Mouse (Mus musculus): Measurements from ENCODE around the gene Fpr3. TPM values are rescaled to one million over a fixed set of nuclear protein-coding genes. Genes with fewer than 3 reads are reported as not detected.

The Fpr3 gene
- polyA plus RNA-seq, 1 experiment = not detected

DNA sequence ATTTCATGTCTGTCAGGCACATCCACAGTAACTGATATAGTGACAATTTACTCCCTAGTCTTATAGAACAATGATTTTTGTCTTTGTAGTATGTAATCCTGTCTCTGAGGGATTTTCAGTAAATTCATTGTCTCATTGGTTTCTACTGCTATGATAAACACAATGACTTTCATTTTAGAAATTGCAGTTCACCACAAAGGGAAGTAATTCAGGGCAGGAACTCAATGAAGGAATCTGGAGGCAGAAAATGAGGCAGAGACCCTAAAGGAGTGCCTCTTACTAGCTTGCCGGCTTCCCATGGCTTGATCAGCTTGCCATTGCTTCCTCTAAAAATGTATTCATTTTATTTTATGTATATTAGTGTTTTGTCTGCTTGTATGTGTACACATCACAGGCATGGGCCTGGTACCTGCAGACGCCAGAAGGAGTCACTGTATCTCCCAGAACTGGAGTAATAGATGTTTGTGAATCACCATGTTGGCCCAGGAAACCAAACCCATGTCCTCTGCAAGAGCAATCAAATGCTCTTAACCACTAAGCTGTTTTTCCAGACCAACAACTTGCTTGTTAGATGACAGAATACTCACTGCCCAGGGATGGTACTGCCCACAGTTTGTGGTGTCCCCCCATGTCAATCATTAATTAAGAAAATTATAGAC lies 16.6 kb upstream of the Fpr3 start:
- H3K79me2 ChIP-seq (ENCODE audit: control insufficient read depth, insufficient read depth) = no peaks in the 10 kb centered on the region
- H3K27me3 ChIP-seq (ENCODE audit: control insufficient read depth, insufficient read depth, insufficient read length) = no peaks in the 10 kb centered on the region
- no peaks in the 10 kb centered on the region for H3K36me3 ChIP-seq (ENCODE audit: control insufficient read depth, insufficient read depth)
- H3K4me3 ChIP-seq (ENCODE audit: insufficient read depth, poor library complexity, severe bottlenecking) = no peak overlapping the region
- H3ac ChIP-seq (ENCODE audit: control insufficient read depth, insufficient read length, low read depth) = no peak overlapping the region
- no peaks in the 10 kb centered on the region for H3K79me3 ChIP-seq (ENCODE audit: low read depth)
- no peak for TF ChIP-seq CTCF (IDR thresholded peaks at IDR 0.05; ENCODE audit: control insufficient read depth, insufficient read depth, insufficient read length)
- TF ChIP-seq MYOD1 (IDR thresholded peaks at IDR 0.05; ENCODE audit: control insufficient read depth, insufficient read length, low read depth) = no peak
- TF ChIP-seq CEBPB (IDR thresholded peaks at IDR 0.05; ENCODE audit: low read depth) = no peak
- TF ChIP-seq FOSL1 (IDR thresholded peaks at IDR 0.05; ENCODE audit: insufficient read depth, low read length, poor library complexity, severe bottlenecking) = no peak
- no peak for TF ChIP-seq USF1 (IDR thresholded peaks at IDR 0.05; ENCODE audit: low read depth)
- TF ChIP-seq MAX (IDR thresholded peaks at IDR 0.05) = no peak
- no peak for TF ChIP-seq MYOG (IDR thresholded peaks at IDR 0.05; ENCODE audit: control insufficient read depth, extremely low read depth, insufficient read length)

DNA sequence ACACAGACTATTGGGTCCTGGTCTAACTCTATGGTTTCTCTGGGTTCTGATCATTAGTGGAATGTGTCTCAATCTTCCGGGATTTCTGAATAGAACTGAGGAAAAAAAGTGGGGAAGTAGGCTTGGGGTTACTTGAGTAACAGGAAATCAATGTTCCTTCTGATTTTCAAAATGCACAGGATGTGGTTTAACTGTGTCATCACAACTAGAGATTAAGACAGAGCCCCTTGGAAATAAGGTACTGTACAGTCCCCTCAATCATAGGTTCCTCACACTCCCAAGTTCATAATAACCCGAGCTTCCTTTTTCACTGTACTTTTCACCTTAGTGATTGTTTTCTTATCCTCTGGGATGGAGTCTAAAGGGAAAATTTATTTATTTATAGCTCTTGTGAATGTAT lies 16.0 kb upstream of the Fpr3 start:
- no peaks in the 10 kb centered on the region for H3K79me3 ChIP-seq (ENCODE audit: low read depth)
- no peak overlapping the region for H3K4me3 ChIP-seq (ENCODE audit: insufficient read depth, poor library complexity, severe bottlenecking)
- TF ChIP-seq FOSL1 (IDR thresholded peaks at IDR 0.05; ENCODE audit: insufficient read depth, low read length, poor library complexity, severe bottlenecking) (no peak), MAX (IDR thresholded peaks at IDR 0.05) (no peak), CEBPB (IDR thresholded peaks at IDR 0.05; ENCODE audit: low read depth) (no peak), CTCF (IDR thresholded peaks at IDR 0.05; ENCODE audit: control insufficient read depth, insufficient read depth, insufficient read length) (no peak), MYOG (IDR thresholded peaks at IDR 0.05; ENCODE audit: control insufficient read depth, extremely low read depth, insufficient read length) (no peak), USF1 (IDR thresholded peaks at IDR 0.05; ENCODE audit: low read depth) (no peak), MYOD1 (IDR thresholded peaks at IDR 0.05; ENCODE audit: control insufficient read depth, insufficient read length, low read depth) (no peak)
- H3K27me3 ChIP-seq (ENCODE audit: control insufficient read depth, insufficient read depth, insufficient read length) = no peaks in the 10 kb centered on the region
- H3K36me3 ChIP-seq (ENCODE audit: control insufficient read depth, insufficient read depth) = no peaks in the 10 kb centered on the region
- H3K79me2 ChIP-seq (ENCODE audit: control insufficient read depth, insufficient read depth) = no peaks in the 10 kb centered on the region
- H3ac ChIP-seq (ENCODE audit: control insufficient read depth, insufficient read length, low read depth) = no peak overlapping the region

DNA sequence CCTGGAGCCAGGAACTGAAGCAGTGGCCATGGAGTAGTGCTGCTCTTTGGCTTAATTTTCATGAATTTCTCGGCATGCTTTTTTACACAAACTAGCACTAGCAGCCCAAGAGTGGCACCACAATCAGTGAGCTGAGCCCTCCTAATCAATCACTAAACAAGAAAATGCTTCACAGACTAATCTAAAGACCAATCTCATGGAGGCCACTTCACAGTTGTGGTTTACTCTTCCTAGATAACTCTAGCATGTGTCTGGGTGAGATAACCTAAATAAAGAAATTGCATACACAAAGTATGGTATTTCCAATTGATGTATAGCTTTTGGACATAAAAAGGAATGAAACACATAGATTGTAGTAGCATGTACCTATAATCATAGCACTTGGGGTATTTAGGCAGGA lies 8.3 kb upstream of the Fpr3 start:
- no peak for TF ChIP-seq MYOG (IDR thresholded peaks at IDR 0.05; ENCODE audit: control insufficient read depth, extremely low read depth, insufficient read length)
- TF ChIP-seq USF1 (IDR thresholded peaks at IDR 0.05; ENCODE audit: low read depth) = no peak
- no peak for TF ChIP-seq CEBPB (IDR thresholded peaks at IDR 0.05; ENCODE audit: low read depth)
- TF ChIP-seq FOSL1 (IDR thresholded peaks at IDR 0.05; ENCODE audit: insufficient read depth, low read length, poor library complexity, severe bottlenecking) = no peak
- no peak for TF ChIP-seq MAX (IDR thresholded peaks at IDR 0.05)
- TF ChIP-seq CTCF (IDR thresholded peaks at IDR 0.05; ENCODE audit: control insufficient read depth, insufficient read depth, insufficient read length) = no peak
- no peak for TF ChIP-seq MYOD1 (IDR thresholded peaks at IDR 0.05; ENCODE audit: control insufficient read depth, insufficient read length, low read depth)
- no peaks in the 10 kb centered on the region for H3K79me3 ChIP-seq (ENCODE audit: low read depth)
- no peak overlapping the region for H3K4me3 ChIP-seq (ENCODE audit: insufficient read depth, poor library complexity, severe bottlenecking)

DNA sequence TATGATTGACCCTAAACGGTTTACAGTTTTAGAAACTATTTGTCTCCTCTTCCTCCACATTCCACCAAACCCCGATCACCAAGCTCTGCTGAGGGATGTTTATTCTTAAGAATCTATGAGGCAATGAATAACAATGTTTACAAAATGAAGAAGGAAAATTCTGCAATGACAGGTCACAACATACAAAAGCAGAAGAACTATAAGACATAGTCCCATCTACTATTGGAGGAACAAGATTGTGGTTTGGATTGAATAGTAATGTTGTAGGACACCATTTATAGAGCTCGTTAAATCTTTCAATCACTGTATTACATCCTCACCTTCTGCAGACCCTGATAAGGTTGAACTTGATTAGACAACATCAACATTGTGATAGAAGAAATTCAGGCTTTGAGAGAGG lies 5.0 kb upstream of the Fpr3 start:
- Histone ChIP-seq H3K27me3 (ENCODE audit: control insufficient read depth, insufficient read depth, insufficient read length) (no peaks in the 10 kb centered on the region), H3K79me2 (ENCODE audit: control insufficient read depth, insufficient read depth) (no peaks in the 10 kb centered on the region), H3ac (ENCODE audit: control insufficient read depth, insufficient read length, low read depth) (no peak overlapping the region), H3K36me3 (ENCODE audit: control insufficient read depth, insufficient read depth) (no peaks in the 10 kb centered on the region), H3K4me3 (ENCODE audit: insufficient read depth, poor library complexity, severe bottlenecking) (no peak overlapping the region), H3K79me3 (ENCODE audit: low read depth) (no peaks in the 10 kb centered on the region)
- no peak for TF ChIP-seq CTCF (IDR thresholded peaks at IDR 0.05; ENCODE audit: control insufficient read depth, insufficient read depth, insufficient read length)
- no peak for TF ChIP-seq FOSL1 (IDR thresholded peaks at IDR 0.05; ENCODE audit: insufficient read depth, low read length, poor library complexity, severe bottlenecking)
- TF ChIP-seq USF1 (IDR thresholded peaks at IDR 0.05; ENCODE audit: low read depth) = no peak
- no peak for TF ChIP-seq MYOG (IDR thresholded peaks at IDR 0.05; ENCODE audit: control insufficient read depth, extremely low read depth, insufficient read length)
- no peak for TF ChIP-seq CEBPB (IDR thresholded peaks at IDR 0.05; ENCODE audit: low read depth)
- TF ChIP-seq MYOD1 (IDR thresholded peaks at IDR 0.05; ENCODE audit: control insufficient read depth, insufficient read length, low read depth) = no peak
- TF ChIP-seq MAX (IDR thresholded peaks at IDR 0.05) = no peak

More for the DNA sequence above, 8.3 kb upstream of the Fpr3 start:
- Histone ChIP-seq H3ac (ENCODE audit: control insufficient read depth, insufficient read length, low read depth) (no peak overlapping the region), H3K36me3 (ENCODE audit: control insufficient read depth, insufficient read depth) (no peaks in the 10 kb centered on the region), H3K79me2 (ENCODE audit: control insufficient read depth, insufficient read depth) (no peaks in the 10 kb centered on the region), H3K27me3 (ENCODE audit: control insufficient read depth, insufficient read depth, insufficient read length) (no peaks in the 10 kb centered on the region)

DNA sequence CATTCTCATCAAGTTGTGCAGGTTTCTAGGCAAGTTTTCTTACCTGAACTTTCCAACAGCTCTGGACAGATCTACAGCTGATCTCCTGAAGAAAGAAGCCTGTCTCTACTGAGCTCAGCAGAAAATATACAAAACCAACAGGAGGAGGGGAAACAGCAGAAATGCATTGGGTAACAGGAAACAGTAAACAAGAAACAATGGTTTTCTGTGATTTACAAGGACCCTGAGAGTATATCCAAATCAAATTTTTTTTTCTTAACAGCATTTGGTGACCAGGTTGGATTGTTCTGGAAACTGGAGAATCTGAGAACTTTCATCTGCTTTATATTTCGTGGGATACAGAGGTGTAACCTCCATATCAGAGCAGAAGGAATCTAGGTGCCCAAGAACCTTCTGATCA lies 3.8 kb upstream of the Fpr3 start, which contains the start of gene Fpr1:
Fpr1 (minus strand) TSS at position 101 of the 400 bp plus-strand sequence.
- no peak within 1 kb of the TSS for H3ac ChIP-seq (ENCODE audit: control insufficient read depth, insufficient read length, low read depth)
- no peaks in the 10 kb centered on the region for H3K79me2 ChIP-seq (ENCODE audit: control insufficient read depth, insufficient read depth)
- no peaks in the 10 kb centered on the region for H3K79me3 ChIP-seq (ENCODE audit: low read depth)
- H3K36me3 ChIP-seq (ENCODE audit: control insufficient read depth, insufficient read depth) = no peaks in the 10 kb centered on the region
- no peaks in the 10 kb centered on the region for H3K27me3 ChIP-seq (ENCODE audit: control insufficient read depth, insufficient read depth, insufficient read length)
- TF ChIP-seq CEBPB (IDR thresholded peaks at IDR 0.05; ENCODE audit: low read depth) (no peak), CTCF (IDR thresholded peaks at IDR 0.05; ENCODE audit: control insufficient read depth, insufficient read depth, insufficient read length) (no peak), MAX (IDR thresholded peaks at IDR 0.05) (no peak), MYOG (IDR thresholded peaks at IDR 0.05; ENCODE audit: control insufficient read depth, extremely low read depth, insufficient read length) (no peak), FOSL1 (IDR thresholded peaks at IDR 0.05; ENCODE audit: insufficient read depth, low read length, poor library complexity, severe bottlenecking) (no peak), MYOD1 (IDR thresholded peaks at IDR 0.05; ENCODE audit: control insufficient read depth, insufficient read length, low read depth) (no peak), USF1 (IDR thresholded peaks at IDR 0.05; ENCODE audit: low read depth) (no peak)
- no peak within 1 kb of the TSS for H3K4me3 ChIP-seq (ENCODE audit: insufficient read depth, poor library complexity, severe bottlenecking)

Measured in C2C12 (cell line).